Mouse (Mus musculus) bone marrow, adult 2 months (tissue): ENCODE data around the gene Gramd2.

Source experiments
- CTCF ChIP-seq: fragments of 200-500 bp; IDR thresholded peaks from 2 replicates; pipeline ENCODE4 v1.5.1; 2011; ENCODE audit warnings: low read length, control low read depth; ENCODE audit not compliant: control insufficient read depth, insufficient read depth
- POLR2A ChIP-seq: fragments of 200-500 bp; IDR thresholded peaks from 2 replicates; pipeline ENCODE4 v1.6.1; 2011; ENCODE audit warnings: low read depth, mild to moderate bottlenecking, control low read depth, low read length, borderline replicate concordance; ENCODE audit not compliant: control insufficient read depth

- TF ChIP-seq CTCF: no peak
- TF ChIP-seq POLR2A: no peak
These were observed 40.0 kb upstream of the Gramd2 start for GRCm38 (mm10) chr9:59639936-59640335.
